Mouse (Mus musculus) midbrain, postnatal 0 days (tissue): Measurements from ENCODE around the gene Hoxb2. TPM values are rescaled to one million over a fixed set of nuclear protein-coding genes. Genes with fewer than 3 reads are reported as not detected.

ENCODE experiments used
- ATAC-seq: fragments of 200-750 bp; cut with Nextera tagmentation; 2 replicates; pipeline ENCODE4 v1.8.0; 2017; ENCODE audit warnings: moderate number of reproducible peaks, mild to moderate bottlenecking, moderate TSS enrichment, moderate library complexity; ENCODE audit not compliant: low FRiP score
- DNase-seq: peaks from one replicate; pipeline ENCODE4 v3.0.0-alpha.2; 2015; ENCODE audit warnings: low spot score
- H3K27ac ChIP-seq: fragments of 300-500 bp; sonication (generic); 2 replicates; pipeline ENCODE4 v1.5.1; 2014; ENCODE audit warnings: low read depth, mild to moderate bottlenecking, low read length, mixed read lengths
- H3K27me3 ChIP-seq: fragments of 300-500 bp; sonication (generic); 2 replicates; pipeline ENCODE4 v1.6.1; 2014; ENCODE audit warnings: low read length, control low read depth, mixed read lengths; ENCODE audit not compliant: insufficient read depth
- H3K36me3 ChIP-seq: fragments of 300-500 bp; sonication (generic); 2 replicates; pipeline ENCODE4 v1.6.1; 2014; ENCODE audit warnings: low read length, control low read depth, mixed read lengths; ENCODE audit not compliant: insufficient read depth
- H3K4me1 ChIP-seq: fragments of 300-500 bp; sonication (generic); 2 replicates; pipeline ENCODE4 v1.6.1; 2014; ENCODE audit warnings: mild to moderate bottlenecking, control low read depth, antibody characterized with exemption, low read length, mixed read lengths; ENCODE audit not compliant: insufficient read depth
- H3K4me2 ChIP-seq: fragments of 300-500 bp; sonication (generic); 2 replicates; pipeline ENCODE4 v1.6.1; 2014; ENCODE audit warnings: low read depth, mild to moderate bottlenecking, low read length, mixed read lengths; ENCODE audit not compliant: poor library complexity, severe bottlenecking
- H3K4me3 ChIP-seq: fragments of 300-500 bp; sonication (generic); 2 replicates; pipeline ENCODE4 v1.5.1; 2014; ENCODE audit warnings: low read depth, mild to moderate bottlenecking, low read length, moderate library complexity
- H3K9ac ChIP-seq: fragments of 300-500 bp; sonication (generic); replicated peaks from 2 replicates; pipeline ENCODE4 v1.6.1; 2014; ENCODE audit warnings: mild to moderate bottlenecking, low read length, moderate library complexity, mixed read lengths; ENCODE audit not compliant: poor library complexity, severe bottlenecking
- H3K9me3 ChIP-seq: fragments of 300-500 bp; sonication (generic); 2 replicates; pipeline ENCODE4 v1.6.1; 2016; ENCODE audit warnings: low read length, control low read depth
- CTCF ChIP-seq: IDR thresholded peaks from 2 replicates; pipeline ENCODE4 v1.5.1; 2016; ENCODE audit warnings: antibody characterized with exemption, mild to moderate bottlenecking
- WGBS: fragments of 180-500 bp; shearing (Covaris S2); extraction: QIAGEN DNeasy Blood & Tissue Kit; methylation state at CpG from one replicate; pipeline ENCODE4 v1.1.7; 2014; 5-methylcytosine and 5-hydroxymethylcytosine counted together
- polyA plus RNA-seq: library from polyadenylated mRNA; unstranded; fragments of >200 nt; fragmentation: Nextera tagmentation; extraction: Ambion mirVana; gene quantifications from 2 replicates; pipeline ENCODE4 v1.2.1, GENCODE M21; 2015
- total RNA-seq: library from RNA; depleted of rRNA; stranded (reverse); fragments of >200 nt; gene quantifications from 2 replicates; pipeline ENCODE4 v1.2.3, GENCODE M21; 2014

Gene Hoxb2
- total and polyA plus RNA-seq, 2 experiments from 2014 or later: 1.2 TPM; not detected in 1

GRCm38 (mm10) chr11:96328605-96329004 lies 21.7 kb upstream of the Hoxb2 start:
- Histone ChIP-seq H3K4me3 (no peak overlapping the region), H3K9me3 (no peaks in the 10 kb centered on the region)

GRCm38 (mm10) chr11:96332105-96332504 lies 18.2 kb upstream of the Hoxb2 start:
- Histone ChIP-seq H3K9me3 (no peaks in the 10 kb centered on the region), H3K4me1 (no peaks in the 10 kb centered on the region), H3K27ac (no peak overlapping the region), H3K27me3 (peaks cover 100% of the 10 kb centered on the region), H3K36me3 (no peaks in the 10 kb centered on the region), H3K4me3 (no peak overlapping the region), H3K4me2 (no peak overlapping the region), H3K9ac (no peak overlapping the region)
- ATAC-seq: no peak
- DNase-seq: no peak
- under 1% methylated on average over 8 of the region's 8 CpGs for WGBS
- TF ChIP-seq CTCF: no peak

More at GRCm38 (mm10) chr11:96328605-96329004, 21.7 kb upstream of the Hoxb2 start:
- Histone ChIP-seq H3K9ac (no peak overlapping the region), H3K36me3 (no peaks in the 10 kb centered on the region), H3K27me3 (peaks cover 100% of the 10 kb centered on the region), H3K4me2 (no peak overlapping the region), H3K4me1 (no peaks in the 10 kb centered on the region), H3K27ac (no peak overlapping the region)
- 8% methylated on average over 8 of the region's 8 CpGs for WGBS
- DNase-seq: no peak
- no peak for TF ChIP-seq CTCF
- no peak for ATAC-seq

- Histone ChIP-seq H3K9ac (no peak overlapping the region), H3K4me2 (no peak overlapping the region), H3K9me3 (no peaks in the 10 kb centered on the region), H3K4me3 (no peak overlapping the region), H3K27me3 (peaks cover 100% of the 10 kb centered on the region), H3K4me1 (no peaks in the 10 kb centered on the region), H3K27ac (no peak overlapping the region), H3K36me3 (no peaks in the 10 kb centered on the region)
- no peak for TF ChIP-seq CTCF
- DNase-seq (no peak), ATAC-seq (no peak)
- under 1% methylated on average over 26 of the region's 35 CpGs for WGBS
Observed at GRCm38 (mm10) chr11:96332618-96333032, 17.7 kb upstream of the Hoxb2 start.

GRCm38 (mm10) chr11:96333241-96334001 lies 16.9 kb upstream of the Hoxb2 start:
- WGBS: 2% methylated on average over 17 of the region's 17 CpGs
- Histone ChIP-seq H3K4me3 (no peak overlapping the region), H3K36me3 (no peaks in the 10 kb centered on the region), H3K9ac (no peak overlapping the region), H3K27me3 (peaks cover 100% of the 10 kb centered on the region), H3K4me2 (no peak overlapping the region), H3K4me1 (no peaks in the 10 kb centered on the region), H3K9me3 (no peaks in the 10 kb centered on the region), H3K27ac (no peak overlapping the region)
- DNase-seq (no peak), ATAC-seq (no peak)
- no peak for TF ChIP-seq CTCF

- ATAC-seq (no peak), DNase-seq (no peak)
- 0% methylated on average over 2 of the region's 2 CpGs for WGBS
- no peaks in the 10 kb centered on the region for H3K36me3 ChIP-seq
- H3K27me3 ChIP-seq: peaks cover 100% of the 10 kb centered on the region
- no peak for TF ChIP-seq CTCF
- no peaks in the 10 kb centered on the region for H3K4me1 ChIP-seq
- H3K9ac ChIP-seq: no peak overlapping the region
- H3K4me3 ChIP-seq: no peak overlapping the region
- no peaks in the 10 kb centered on the region for H3K9me3 ChIP-seq
- no peak overlapping the region for H3K4me2 ChIP-seq
- H3K27ac ChIP-seq: no peak overlapping the region
Observed at GRCm38 (mm10) chr11:96334002-96334364, 16.3 kb upstream of the Hoxb2 start.

- 25% methylated on average over 3 of the region's 3 CpGs for WGBS
- no peak for ATAC-seq
- no peak for DNase-seq
- no peak for TF ChIP-seq CTCF
- Histone ChIP-seq H3K9me3 (no peaks in the 10 kb centered on the region), H3K27ac (no peak overlapping the region), H3K36me3 (no peaks in the 10 kb centered on the region), H3K4me3 (no peak overlapping the region), H3K9ac (no peak overlapping the region), H3K4me2 (no peak overlapping the region), H3K27me3 (peaks cover 100% of the 10 kb centered on the region), H3K4me1 (no peaks in the 10 kb centered on the region)
Observed at GRCm38 (mm10) chr11:96334998-96335397, 15.3 kb upstream of the Hoxb2 start.
